Comparison of ENCODE assay signal across 8 mouse cellular contexts in the genomic region with DNA sequence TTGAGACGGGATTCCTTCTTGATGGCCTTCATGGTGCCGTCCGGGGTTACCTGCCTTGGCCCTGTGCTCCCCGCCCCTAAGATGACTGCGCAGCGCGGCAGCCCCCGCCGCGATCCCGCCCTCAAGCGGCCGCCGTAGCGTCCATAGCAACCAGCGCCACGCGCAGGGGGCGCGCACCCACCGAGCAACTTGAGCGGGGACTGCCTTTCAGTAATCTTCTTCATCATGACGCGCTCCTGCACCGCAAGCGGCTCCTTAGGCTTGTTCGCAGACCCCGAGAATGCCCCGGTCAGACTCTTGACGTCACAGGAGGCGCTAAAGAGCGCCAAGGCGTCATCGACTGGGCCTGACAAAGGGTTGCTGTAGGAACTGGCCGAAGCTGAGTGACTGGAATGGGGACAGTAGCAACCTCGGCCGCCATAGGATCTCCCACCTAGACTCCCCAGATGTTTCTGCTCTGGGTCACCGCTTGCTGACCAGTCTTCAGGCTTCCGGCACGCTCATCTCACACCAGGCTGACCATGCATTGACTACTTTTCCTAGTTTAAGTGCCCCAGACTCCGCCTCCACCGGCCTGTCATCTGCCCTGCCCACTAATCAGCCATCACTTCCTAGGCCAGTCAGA. TPM values are rescaled to one million over a fixed set of nuclear protein-coding genes. Genes with fewer than 3 reads are reported as not detected.
DNase-seq lines count a peak whose midpoint lies in the region; ATAC-seq and TF ChIP-seq lines count a peak whose summit lies in the region.

A gene (minus strand): TSS at position 524 of the 625 bp plus-strand sequence.

- peaks cover 43% of the 10 kb centered on the region for H3K4me1 ChIP-seq in heart, embryonic 13.5 days
- H3K4me1 ChIP-seq in kidney, postnatal 0 days (replicated peaks; ENCODE audit: insufficient read depth, low read length): peaks cover 22% of the 10 kb centered on the region
- no peaks in the 10 kb centered on the region for H3K4me1 ChIP-seq in liver, embryonic 14.5 days (replicated peaks; ENCODE audit: control insufficient read depth in 2 of 2, insufficient read depth in 2 of 2, low read length in 1 of 2)
- peaks cover 9% of the 10 kb centered on the region; the same call in 1 of the 2 replicates for H3K4me1 ChIP-seq in stomach, embryonic 16.5 days (ENCODE audit: control insufficient read depth, insufficient read depth, low read length)

- H3K4me2 ChIP-seq in heart, embryonic 13.5 days: peak within 1 kb of the TSS; percentile 91
- peak within 1 kb of the TSS; percentile 91 for H3K4me2 ChIP-seq in kidney, postnatal 0 days (ENCODE audit: low read length)
- H3K4me2 ChIP-seq in liver, embryonic 14.5 days (ENCODE audit: low read depth): peak within 1 kb of the TSS; percentile 65
- peak within 1 kb of the TSS; percentile 75 for H3K4me2 ChIP-seq in stomach, embryonic 16.5 days (ENCODE audit: low read depth, low read length)

- WGBS in heart, embryonic 13.5 days: under 1% methylated on average over 42 of the region's 42 CpGs
- WGBS in kidney, postnatal 0 days: under 1% methylated on average over 42 of the region's 42 CpGs
- 1% methylated on average over 42 of the region's 42 CpGs for WGBS in liver, embryonic 14.5 days (ENCODE audit: insufficient replicate concordance)
- 1% methylated on average over 42 of the region's 42 CpGs for whole genome bisulfite sequencing in stomach, embryonic 16.5 days

- peak; percentile 55 for ATAC-seq in heart, embryonic 13.5 days (ENCODE audit: extremely low read depth, insufficient number of reproducible peaks, low FRiP score, low TSS enrichment)
- peak; percentile 55 for ATAC-seq in kidney, postnatal 0 days (replicated peaks; ENCODE audit: low FRiP score, low read depth)
- peak; percentile 31 for ATAC-seq in liver, embryonic 14.5 days (ENCODE audit: insufficient read depth)
- peak; percentile 68 for ATAC-seq in stomach, embryonic 16.5 days (ENCODE audit: insufficient read depth, low FRiP score)

- no peaks in the 10 kb centered on the region for H3K27me3 ChIP-seq in heart, embryonic 13.5 days (replicated peaks)
- H3K27me3 ChIP-seq in kidney, postnatal 0 days (ENCODE audit: insufficient read depth, low read length): no peaks in the 10 kb centered on the region
- no peaks in the 10 kb centered on the region for H3K27me3 ChIP-seq in liver, embryonic 14.5 days (ENCODE audit: control insufficient read depth, insufficient read depth, low read length)
- H3K27me3 ChIP-seq in stomach, embryonic 16.5 days (ENCODE audit: control insufficient read depth, insufficient read depth, low read length): no peaks in the 10 kb centered on the region

- DNase-seq in left cerebral cortex, adult 18-20 months (ENCODE audit: low spot score in 2 of 2): peak; percentile 53 to 65
- no peak for DNase-seq in left cerebral cortex, adult 11 months (ENCODE audit: low spot score)
- peak; percentile 67 for DNase-seq in embryo, embryonic 11.5 days (ENCODE audit: low read depth, low spot score)
- DNase-seq in kidney, postnatal 0 days (ENCODE audit: low spot score): peak; percentile 80
- peak in 1 of 3 experiments; percentile 22 for DNase-seq in liver, embryonic 14.5 days (ENCODE audit: low read depth in 3 of 3, low spot score in 3 of 3)
- DNase-seq in natural killer cell, adult 2 months (ENCODE audit: low spot score in 2 of 2): peak; percentile 75 to 88

- no peak for TF ChIP-seq EP300 in liver, embryonic 14.5 days (IDR thresholded peaks at IDR 0.05; ENCODE audit: low read depth)

- H3K27ac ChIP-seq in heart, embryonic 13.5 days (replicated peaks): peak within 1 kb of the TSS; percentile 76
- H3K27ac ChIP-seq in kidney, postnatal 0 days: peak within 1 kb of the TSS; percentile 76
- no peak within 1 kb of the TSS for H3K27ac ChIP-seq in liver, embryonic 14.5 days
- no peak within 1 kb of the TSS for H3K27ac ChIP-seq in stomach, embryonic 16.5 days (ENCODE audit: low read length)

- H3K9ac ChIP-seq in heart, embryonic 13.5 days: peak within 1 kb of the TSS; percentile 84
- peak within 1 kb of the TSS; percentile 62 for H3K9ac ChIP-seq in kidney, postnatal 0 days (ENCODE audit: low read depth, low read length)
- no peak within 1 kb of the TSS for H3K9ac ChIP-seq in liver, embryonic 14.5 days (replicated peaks)
- peak within 1 kb of the TSS; percentile 64 for H3K9ac ChIP-seq in stomach, embryonic 16.5 days (ENCODE audit: low read length)

- peak; percentile 27; the same call in 1 of the 2 replicates for TF ChIP-seq CTCF in kidney, postnatal 0 days (IDR thresholded peaks at IDR 0.05; ENCODE audit: low read depth)
- TF ChIP-seq CTCF in liver, embryonic 14.5 days (IDR thresholded peaks at IDR 0.05; ENCODE audit: low read depth): peak; percentile 32; the same call in 1 of the 2 replicates

- H3K36me3 ChIP-seq in heart, embryonic 13.5 days: no peaks in the 10 kb centered on the region
- H3K36me3 ChIP-seq in kidney, postnatal 0 days (ENCODE audit: insufficient read depth, low read length): no peaks in the 10 kb centered on the region
- H3K36me3 ChIP-seq in liver, embryonic 14.5 days (replicated peaks; ENCODE audit: control insufficient read depth, insufficient read depth, low read depth): no peaks in the 10 kb centered on the region
- H3K36me3 ChIP-seq in stomach, embryonic 16.5 days (ENCODE audit: control insufficient read depth, insufficient read depth, low read length): no peaks in the 10 kb centered on the region

- H3K4me3 ChIP-seq in heart, embryonic 13.5 days: peak within 1 kb of the TSS; percentile 66
- H3K4me3 ChIP-seq in kidney, postnatal 0 days (replicated peaks; ENCODE audit: low read depth, low read length): peak within 1 kb of the TSS; percentile 45
- peak within 1 kb of the TSS; percentile 45 to 56 for H3K4me3 ChIP-seq in liver, embryonic 14.5 days (ENCODE audit: insufficient read depth in 1 of 2, low read depth in 2 of 2, low read length in 2 of 2)
- peak within 1 kb of the TSS; percentile 61 for H3K4me3 ChIP-seq in stomach, embryonic 16.5 days (replicated peaks; ENCODE audit: low read length)

- no peaks in the 10 kb centered on the region for H3K9me3 ChIP-seq in heart, embryonic 13.5 days
- H3K9me3 ChIP-seq in kidney, postnatal 0 days (replicated peaks; ENCODE audit: low read length): no peaks in the 10 kb centered on the region
- H3K9me3 ChIP-seq in liver, embryonic 14.5 days (ENCODE audit: control insufficient read depth, low read length): no peaks in the 10 kb centered on the region
- H3K9me3 ChIP-seq in stomach, embryonic 16.5 days (replicated peaks; ENCODE audit: control insufficient read depth, low read length): no peaks in the 10 kb centered on the region

RNA-seq across cellular contexts. Expression of the gene that starts here (rescaled TPM):
- total RNA-seq in left cerebral cortex, adult 18-20 months (2021): 1 to 10 TPM; 5.7 to 7.8 TPM
- 5.6 and 6.8 TPM in 2 replicates for polyA plus RNA-seq in heart, embryonic 13.5 days (2015; fragmentation: Nextera tagmentation; extraction: Ambion mirVana)
- polyA plus RNA-seq in kidney, postnatal 0 days (2015; fragmentation: Nextera tagmentation; extraction: Ambion mirVana): 3.2 and 3.5 TPM in 2 replicates
- 0.03 and 0.09 TPM in 2 replicates for polyA plus RNA-seq in liver, embryonic 14.5 days (2012; rRNA removed)
- not detected in 2 replicates for polyA plus RNA-seq in liver, embryonic 14.5 days (2014; fragmentation: Nextera tagmentation; extraction: Ambion mirVana)
- polyA plus RNA-seq in stomach, embryonic 16.5 days (2015; fragmentation: Nextera tagmentation; extraction: Ambion mirVana): 2.8 and 4.3 TPM in 2 replicates

Comparison
In these comparisons a context has a peak if more than half of its experiments do, and no peak if none do; other contexts are left out.
1. Peak in ATAC-seq, H3K4me3 ChIP-seq and H3K4me2 ChIP-seq in liver, embryonic 14.5 days; RNA of the gene not detected or under 1 TPM.
2. H3K27ac ChIP-seq: peak in heart, embryonic 13.5 days (single experiment) and kidney, postnatal 0 days (single experiment); none in liver, embryonic 14.5 days (single experiment) and stomach, embryonic 16.5 days (single experiment).
3. Peak in every context shown above with its lines, with median percentiles within 50 percentile points of each other: ATAC-seq, H3K4me2 ChIP-seq and H3K4me3 ChIP-seq.